Comparison of ENCODE assay signal across 8 mouse cellular contexts in genomic region chrX:13347027-13347840, GRCm38 (mm10).
A peak's percentile ranks its signal among the peaks of the same experiment; 100 is the strongest.
DNase-seq lines count a peak whose midpoint lies in the region; ATAC-seq and TF ChIP-seq lines count a peak whose summit lies in the region.

No protein-coding gene starts in this region.

- no peaks in the 10 kb centered on the region for H3K9me3 ChIP-seq in forebrain, postnatal 0 days (ENCODE audit: low read length)
- no peaks in the 10 kb centered on the region for H3K9me3 ChIP-seq in lung, embryonic 15.5 days

- H3K27me3 ChIP-seq in forebrain, postnatal 0 days (ENCODE audit: insufficient read depth, low read length): no peaks in the 10 kb centered on the region
- H3K27me3 ChIP-seq in lung, embryonic 15.5 days: peaks cover 18% of the 10 kb centered on the region; the same call in 1 of the 2 replicates
- no peaks in the 10 kb centered on the region for H3K27me3 ChIP-seq in thymus, adult 2 months (ENCODE audit: control insufficient read depth, insufficient read depth, low read length)

- peak; percentile 19 for TF ChIP-seq CTCF in forebrain, postnatal 0 days (IDR thresholded peaks at IDR 0.05; ENCODE audit: low read depth)
- no peak for TF ChIP-seq CTCF in olfactory bulb, adult 2 months (IDR thresholded peaks at IDR 0.05; ENCODE audit: insufficient read depth, low read depth, low read length)
- TF ChIP-seq CTCF in thymus, adult 2 months (IDR thresholded peaks at IDR 0.05; ENCODE audit: borderline replicate concordance, control insufficient read depth, extremely low read depth, insufficient read depth, low read length, poor library complexity): no peak

- ATAC-seq in cerebellum, adult (ENCODE audit: insufficient number of reproducible peaks, low FRiP score, low TSS enrichment): peak; percentile 82
- ATAC-seq in forebrain, postnatal 0 days: peak; percentile 93
- ATAC-seq in lung, embryonic 15.5 days (ENCODE audit: borderline replicate concordance, extremely low read depth, low FRiP score, low TSS enrichment): peak; percentile 96

- DNase-seq in ES-CJ7 (ENCODE audit: low read depth, low spot score): peak; percentile 92
- DNase-seq in forebrain, postnatal 0 days: peak; percentile 91
- DNase-seq in heart, postnatal 4 days: peak; percentile 79
- DNase-seq in layer of hippocampus, adult 9-10 months (ENCODE audit: low spot score): peak; percentile 37
- peak; percentile 70 for DNase-seq in thymus, adult 2 months

- peak overlapping the region; percentile 92 for H3K27ac ChIP-seq in forebrain, postnatal 0 days (ENCODE audit: low read depth, low read length)
- peak overlapping the region; percentile 93 for H3K27ac ChIP-seq in lung, embryonic 15.5 days
- peak overlapping the region; percentile 99 for H3K27ac ChIP-seq in olfactory bulb, adult 2 months (ENCODE audit: insufficient read depth, low read depth, low read length)
- H3K27ac ChIP-seq in thymus, adult 2 months (ENCODE audit: control insufficient read depth, insufficient read depth, low read length): peak overlapping the region; percentile 100

- peaks cover 7% of the 10 kb centered on the region; the same call in 1 of the 2 replicates for H3K4me1 ChIP-seq in forebrain, postnatal 0 days (ENCODE audit: insufficient read depth)
- peaks cover 15% of the 10 kb centered on the region; the same call in 1 of the 2 replicates for H3K4me1 ChIP-seq in lung, embryonic 15.5 days
- H3K4me1 ChIP-seq in olfactory bulb, adult 2 months (ENCODE audit: control insufficient read depth, insufficient read depth, low read length): peaks cover 14% of the 10 kb centered on the region; the same call in 1 of the 2 replicates
- peaks cover 31% of the 10 kb centered on the region for H3K4me1 ChIP-seq in thymus, adult 2 months (replicated peaks; ENCODE audit: control insufficient read depth, insufficient read depth, low read length)

- no peak for TF ChIP-seq POLR2A in olfactory bulb, adult 2 months (IDR thresholded peaks at IDR 0.05; ENCODE audit: insufficient read depth, low read depth, low read length)
- peak; percentile 23; the same call in 1 of the 2 replicates for TF ChIP-seq POLR2A in thymus, adult 2 months (IDR thresholded peaks at IDR 0.05; ENCODE audit: control insufficient read depth, extremely low read depth, insufficient read depth, low read length, poor library complexity)

- H3K4me3 ChIP-seq in forebrain, postnatal 0 days (ENCODE audit: low read depth, low read length): peak overlapping the region; percentile 36
- peak overlapping the region; percentile 44 for H3K4me3 ChIP-seq in lung, embryonic 15.5 days
- H3K4me3 ChIP-seq in olfactory bulb, adult 2 months (ENCODE audit: insufficient read depth, low read depth, low read length): peak overlapping the region; percentile 57
- H3K4me3 ChIP-seq in thymus, adult 2 months (ENCODE audit: control insufficient read depth, insufficient read depth, low read length): peak overlapping the region; percentile 65

- WGBS in forebrain, postnatal 0 days: 12% methylated on average over 27 of the region's 27 CpGs
- 9% methylated on average over 27 of the region's 27 CpGs for WGBS in lung, embryonic 15.5 days
- WGBS in olfactory bulb, adult 2 months: 2% methylated on average over 27 of the region's 27 CpGs
- WGBS in thymus, adult 2 months: under 1% methylated on average over 27 of the region's 27 CpGs

- H3K9ac ChIP-seq in forebrain, postnatal 0 days: peak overlapping the region; percentile 51
- no peak overlapping the region for H3K9ac ChIP-seq in lung, embryonic 15.5 days

- no peaks in the 10 kb centered on the region for H3K36me3 ChIP-seq in forebrain, postnatal 0 days (ENCODE audit: insufficient read depth)
- H3K36me3 ChIP-seq in lung, embryonic 15.5 days: no peaks in the 10 kb centered on the region
- H3K36me3 ChIP-seq in thymus, adult 2 months (ENCODE audit: control insufficient read depth, insufficient read depth, low read length): no peaks in the 10 kb centered on the region

- H3K4me2 ChIP-seq in forebrain, postnatal 0 days (ENCODE audit: low read depth): peak overlapping the region; percentile 61
- H3K4me2 ChIP-seq in lung, embryonic 15.5 days: peak overlapping the region; percentile 60

Comparison
In these comparisons a context has a peak if more than half of its experiments do, and no peak if none do; other contexts are left out.
1. Peak in every context shown above with its lines: DNase-seq, ATAC-seq, H3K4me3 ChIP-seq and H3K27ac ChIP-seq.
2. DNase-seq: peak in every context shown above with its lines; median percentile 92 in ES-CJ7; 91 in forebrain, postnatal 0 days; 79 in heart, postnatal 4 days; 70 in thymus, adult 2 months; 37 in layer of hippocampus, adult 9-10 months.